Mouse (Mus musculus) heart, adult 9 months (tissue): ENCODE measurements around the gene Gm49384.
A peak's percentile ranks its signal among the peaks of the same experiment; 100 is the strongest.

ENCODE experiments used
- DNase-seq, 2 experiments: peaks; one replicate each; pipeline ENCODE4 v3.0.0; 2022; ENCODE audit warnings: low spot score in 2 of 2

The Gm49384 gene

GRCm38 (mm10) chr12:69207396-69207795, 3.3 kb upstream of the Gm49384 start:
- no peak for DNase-seq

DNA sequence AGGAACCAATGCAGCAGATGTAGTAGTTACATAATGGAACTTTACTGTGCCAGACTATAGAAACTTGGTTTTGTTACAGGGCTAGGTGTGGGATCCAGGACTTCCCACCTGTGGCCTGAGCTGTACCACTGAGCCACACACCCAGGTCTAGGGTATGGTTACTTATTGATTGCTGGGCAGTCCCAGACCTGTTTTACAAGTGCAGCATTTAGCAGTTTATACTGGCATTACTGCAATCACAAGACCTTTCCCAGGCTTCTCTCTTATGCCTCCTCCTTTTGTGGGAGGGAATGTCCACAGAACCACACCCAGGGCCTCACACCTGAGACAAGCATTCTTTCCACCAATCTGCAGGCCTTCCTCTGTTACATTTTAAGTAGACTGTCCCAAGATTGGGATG, 5.1 kb downstream of the Gm49384 start:
- no peak for DNase-seq

DNA sequence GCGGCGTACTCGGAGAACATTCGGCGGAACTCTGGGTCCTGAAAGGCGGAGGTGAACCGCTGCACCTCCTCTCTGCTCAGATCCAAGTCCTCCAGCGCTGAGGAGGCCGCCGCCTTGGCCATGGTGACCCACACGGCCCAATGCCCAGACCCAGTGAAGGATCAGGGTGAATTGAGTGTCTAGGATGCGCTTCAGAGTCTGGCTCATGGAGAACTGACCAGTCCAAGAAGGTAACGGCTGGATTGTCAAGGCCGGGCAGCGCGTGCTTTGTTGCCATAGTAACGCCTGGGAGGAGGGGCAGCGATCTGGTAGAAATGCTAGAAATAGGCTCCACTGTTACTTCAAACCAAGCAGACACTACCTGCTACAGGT, 5.9 kb downstream of the Gm49384 start, which contains the start of gene Dnaaf2:
TSS of gene Dnaaf2 (minus strand) at position 266 of the 372 bp plus-strand sequence.
- DNase-seq, result peak; percentile 38 to 53

- peak; percentile 34 to 51 for DNase-seq
Measured at GRCm38 (mm10) chr12:69197378-69198163, 6.5 kb downstream of the Gm49384 start.

GRCm38 (mm10) chr12:69196444-69197377, 7.4 kb downstream of the Gm49384 start, which contains the start of gene Gm49383:
Gene Gm49383, minus strand, starts transcription at chr12:69197104.
- DNase-seq, result peak; percentile 56 to 61

DNA sequence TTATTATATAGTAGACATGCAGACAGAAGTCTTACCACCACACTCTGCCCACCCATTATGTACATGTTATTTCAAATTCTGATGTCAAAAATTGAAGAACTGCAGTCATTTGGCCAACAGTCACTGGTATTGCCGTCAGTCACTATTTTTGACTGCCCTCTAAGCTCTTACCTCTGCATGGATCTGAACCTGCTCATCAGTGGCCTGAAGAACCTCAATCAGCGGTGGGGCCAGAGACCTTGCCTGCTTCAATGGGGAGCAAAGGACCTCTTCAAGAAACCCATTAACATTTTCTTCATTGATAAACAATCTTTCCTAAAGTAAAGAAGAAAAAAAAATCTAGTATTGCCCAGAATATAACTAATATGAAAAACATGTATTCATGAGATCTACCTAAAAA, 11.4 kb downstream of the Gm49384 start:
- DNase-seq, result no peak

DNA sequence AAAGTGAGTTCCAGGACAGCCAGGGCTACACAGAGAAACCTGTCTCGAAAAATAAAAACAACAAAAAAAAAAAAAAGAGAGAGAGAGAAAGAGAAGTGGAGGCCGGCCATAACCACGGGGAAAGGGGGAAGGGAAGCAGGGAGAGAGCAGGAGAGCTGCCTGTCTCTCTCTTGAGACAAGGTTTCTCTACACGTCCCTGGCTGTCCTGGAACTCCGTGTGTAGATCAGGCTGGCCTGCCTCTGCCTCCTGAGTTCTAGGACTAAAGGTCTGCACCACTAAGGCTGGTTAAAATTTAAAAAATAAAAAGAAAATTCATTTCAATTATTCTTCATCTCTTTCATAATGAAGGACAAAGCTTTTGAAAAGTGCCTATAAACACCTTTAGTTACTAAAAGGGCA, 12.7 kb downstream of the Gm49384 start:
- DNase-seq, result no peak

- no peak for DNase-seq
Measured at GRCm38 (mm10) chr12:69190522-69190921, 13.5 kb downstream of the Gm49384 start.

DNA sequence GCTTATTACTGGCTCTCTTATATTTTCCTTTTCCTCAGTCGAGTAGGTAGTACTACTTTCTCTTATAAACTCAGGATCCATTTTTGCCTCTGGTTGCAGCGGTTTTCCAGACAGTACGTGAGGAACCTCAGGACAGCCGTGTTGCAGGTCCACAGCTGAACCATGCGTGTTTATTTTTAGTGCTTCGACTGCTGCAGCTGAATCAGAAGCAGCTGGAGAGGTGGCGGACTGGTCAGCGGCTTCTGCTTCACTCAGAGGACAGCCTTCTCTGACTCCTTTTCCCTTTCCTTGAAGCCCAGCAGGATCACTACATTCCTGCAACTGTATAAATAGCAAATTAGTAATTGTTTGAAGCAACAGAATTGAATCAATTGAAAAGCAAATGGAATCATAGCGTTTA, 14.0 kb downstream of the Gm49384 start:
- DNase-seq, result no peak

DNA sequence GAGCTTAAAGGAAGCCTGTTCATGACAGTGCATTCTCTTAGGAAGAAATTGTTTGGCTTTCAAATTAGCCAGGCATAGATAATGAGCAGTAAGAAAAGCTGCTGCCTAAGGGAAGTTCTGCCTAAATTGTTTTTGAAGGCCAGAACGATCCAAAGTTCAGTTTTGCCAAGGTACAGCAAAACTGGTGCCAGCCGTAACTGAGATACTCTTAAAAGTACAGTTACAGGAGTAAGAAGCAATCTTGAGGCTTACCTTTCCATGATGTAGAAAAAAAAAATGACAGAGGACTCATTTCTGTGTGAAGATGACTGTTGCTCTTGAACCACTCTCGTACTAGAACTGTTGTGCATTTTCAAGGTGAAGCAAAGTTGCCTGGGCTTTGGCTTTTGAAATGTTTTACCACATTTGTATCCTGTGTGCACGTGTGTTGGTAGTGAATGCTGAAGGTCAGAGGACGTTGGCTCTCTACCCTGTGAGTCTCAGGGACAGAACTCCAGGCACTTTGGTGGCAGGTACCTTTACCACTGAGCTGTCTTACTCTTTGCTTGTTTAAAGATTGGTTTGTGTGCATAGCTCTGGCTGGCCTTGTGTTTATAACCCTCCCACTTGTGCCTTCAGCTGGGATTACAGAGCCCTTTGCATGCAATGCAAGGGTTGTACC, 17.1 kb downstream of the Gm49384 start:
- DNase-seq, result no peak

DNA sequence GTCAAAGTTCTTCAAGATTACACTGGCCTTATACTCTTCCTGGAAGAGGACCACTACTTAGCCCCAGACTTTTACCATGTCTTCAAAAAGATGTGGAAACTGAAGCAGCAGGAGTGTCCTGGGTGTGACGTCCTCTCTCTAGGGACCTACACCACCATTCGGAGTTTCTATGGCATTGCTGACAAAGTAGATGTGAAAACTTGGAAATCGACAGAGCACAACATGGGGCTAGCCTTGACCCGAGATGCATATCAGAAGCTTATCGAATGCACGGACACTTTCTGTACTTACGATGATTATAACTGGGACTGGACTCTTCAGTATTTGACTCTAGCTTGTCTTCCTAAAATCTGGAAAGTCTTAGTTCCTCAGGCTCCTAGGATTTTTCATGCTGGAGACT, 18.7 kb downstream of the Gm49384 start:
- no peak for DNase-seq

GRCm38 (mm10) chr12:69184342-69185295, 19.4 kb downstream of the Gm49384 start:
- peak in 1 of 2 experiments; percentile 65 for DNase-seq

DNA sequence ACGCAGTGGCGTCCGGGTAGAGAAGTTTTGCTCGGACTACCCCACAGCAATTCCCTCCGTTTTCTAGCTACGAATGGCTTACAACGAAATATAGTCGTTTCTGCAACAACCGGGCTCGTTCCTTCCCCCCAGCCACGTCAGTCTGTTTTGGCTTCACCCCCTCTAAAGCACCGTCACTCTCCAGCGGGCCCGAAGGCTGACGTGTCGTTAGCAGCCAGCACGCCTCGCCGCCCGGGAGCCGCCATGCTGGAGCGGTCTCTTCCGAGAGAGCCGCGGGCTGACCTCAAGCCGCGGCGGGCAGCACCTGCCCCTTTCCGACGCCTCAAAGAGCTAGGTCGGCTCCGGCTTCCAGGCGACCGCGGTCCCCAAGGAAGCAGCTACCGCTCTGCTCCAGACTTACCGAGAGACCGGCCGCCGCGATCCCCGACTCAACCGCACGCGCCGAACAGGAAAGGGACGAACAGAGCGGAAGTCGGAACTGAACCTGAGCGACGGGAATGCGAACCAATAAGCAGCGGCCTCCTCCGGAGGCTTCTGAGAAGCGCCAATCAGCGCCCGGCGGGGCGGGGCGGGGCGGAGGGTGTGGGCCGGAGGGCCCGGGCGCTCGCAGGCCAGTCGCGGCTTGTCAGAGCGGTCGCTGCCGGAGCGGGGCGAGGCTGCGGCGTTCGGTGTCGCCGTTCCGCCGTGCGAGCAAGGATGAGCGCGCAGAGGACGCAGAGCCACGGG, 20.3 kb downstream of the Gm49384 start, which contains the start of the genes Rpl36al and Mgat2:
TSS of gene Rpl36al (minus strand) at position 501 of the 726 bp plus-strand sequence.
TSS of gene Mgat2 (plus strand) at position 575 of the 726 bp plus-strand sequence.
- DNase-seq, result peak; percentile 96 to 98

- no peak for DNase-seq
Measured at GRCm38 (mm10) chr12:69181800-69182199, 22.3 kb downstream of the Gm49384 start.

- DNase-seq, result no peak
Measured at GRCm38 (mm10) chr12:69179371-69179770, 24.7 kb downstream of the Gm49384 start.

DNA sequence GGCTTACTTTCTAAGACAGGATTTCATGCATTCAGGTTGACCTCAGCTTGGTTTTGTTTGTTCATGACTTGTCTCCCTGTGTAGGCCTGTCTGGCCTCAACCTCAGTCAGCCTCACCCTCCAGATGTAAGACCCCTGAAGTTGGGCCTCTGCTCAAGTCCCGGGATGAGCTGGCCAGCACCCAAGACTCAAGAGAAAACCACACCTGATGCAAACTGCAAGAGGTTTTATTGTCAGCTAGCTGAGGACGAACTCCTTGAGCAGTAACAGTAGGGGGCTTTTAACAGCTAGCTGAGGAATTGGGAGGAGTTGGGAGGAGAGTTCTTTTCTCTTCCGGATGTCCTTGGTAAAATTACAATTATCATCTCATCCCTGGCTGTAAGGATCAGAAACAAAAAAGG, 26.5 kb downstream of the Gm49384 start:
- DNase-seq, result no peak

- DNase-seq, result no peak
Measured at GRCm38 (mm10) chr12:69175975-69176374, 28.1 kb downstream of the Gm49384 start.

GRCm38 (mm10) chr12:69171307-69171706, 32.8 kb downstream of the Gm49384 start:
- DNase-seq, result no peak

GRCm38 (mm10) chr12:69168461-69169106, 35.5 kb downstream of the Gm49384 start, which contains the start of gene Lrr1:
Gene Lrr1, plus strand, starts transcription at chr12:69168814.
- peak; percentile 80 to 91 for DNase-seq
